Mouse (Mus musculus): ENCODE measurements around the gene Arih2. TPM values are rescaled to one million over a fixed set of nuclear protein-coding genes. Genes with fewer than 3 reads are reported as not detected.

Arih2 gene
- total and polyA plus RNA-seq, 3 experiments, result 25.9 to 45.5 (median 42.5) TPM

DNA sequence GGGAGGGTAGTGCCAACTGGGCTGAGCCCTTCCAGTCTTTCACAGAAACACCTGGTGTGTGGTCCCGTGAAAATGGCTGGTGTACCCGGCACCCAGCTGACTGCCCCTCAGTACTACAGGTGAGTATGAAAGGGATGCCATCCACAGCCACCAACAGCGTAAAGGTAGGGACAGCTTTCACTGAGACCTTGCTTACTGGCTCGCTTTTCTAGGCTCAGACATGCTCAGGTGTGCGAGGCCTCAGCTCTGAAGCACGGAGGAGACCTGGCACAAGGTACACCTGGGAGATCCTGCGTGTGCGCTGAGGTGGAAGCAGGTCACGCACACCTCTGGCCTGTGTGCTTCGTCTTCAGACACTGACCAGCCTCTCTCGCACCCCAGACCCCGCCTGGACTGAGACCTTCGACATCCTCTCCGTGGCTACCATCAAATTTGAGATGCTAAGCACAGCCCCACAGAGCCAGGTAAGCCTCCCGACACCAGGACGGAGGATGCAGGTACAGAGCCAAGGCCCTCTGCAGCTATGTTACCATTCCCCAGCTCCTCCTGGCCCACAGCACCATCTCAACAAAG is 77.7 kb downstream of the Arih2 start:
- DNase-seq, result peak in 1 of 2 experiments; percentile 2
- H3K27me3 ChIP-seq (ENCODE audit: control insufficient read depth, insufficient read depth, low read length), result no peaks in the 10 kb centered on the region
- no peaks in the 10 kb centered on the region; the same call in 1 of the 2 replicates for H3K79me2 ChIP-seq (replicated peaks; ENCODE audit: control insufficient read depth, insufficient read depth, low read length)
- H3K4me1 ChIP-seq (ENCODE audit: control insufficient read depth, insufficient read depth, low read length), result peaks cover 3% of the 10 kb centered on the region
- TF ChIP-seq POLR2A (IDR thresholded peaks at IDR 0.05; ENCODE audit: insufficient read depth, low read depth, low read length) (no peak), CTCF (IDR thresholded peaks at IDR 0.05) (no peak), EP300 (IDR thresholded peaks at IDR 0.05; ENCODE audit: insufficient read depth, low read depth, low read length) (no peak)
- no peak overlapping the region for H3K4me3 ChIP-seq
- no peak overlapping the region for H3K9ac ChIP-seq (ENCODE audit: low read depth, low read length)
- WGBS, result 95% methylated on average over 16 of the region's 16 CpGs
- no peak overlapping the region for H3K27ac ChIP-seq
- intact Hi-C loops (cut with DNase I), result no loop called here
- H3K36me3 ChIP-seq (ENCODE audit: control insufficient read depth, insufficient read depth, low read length), result no peaks in the 10 kb centered on the region

DNA sequence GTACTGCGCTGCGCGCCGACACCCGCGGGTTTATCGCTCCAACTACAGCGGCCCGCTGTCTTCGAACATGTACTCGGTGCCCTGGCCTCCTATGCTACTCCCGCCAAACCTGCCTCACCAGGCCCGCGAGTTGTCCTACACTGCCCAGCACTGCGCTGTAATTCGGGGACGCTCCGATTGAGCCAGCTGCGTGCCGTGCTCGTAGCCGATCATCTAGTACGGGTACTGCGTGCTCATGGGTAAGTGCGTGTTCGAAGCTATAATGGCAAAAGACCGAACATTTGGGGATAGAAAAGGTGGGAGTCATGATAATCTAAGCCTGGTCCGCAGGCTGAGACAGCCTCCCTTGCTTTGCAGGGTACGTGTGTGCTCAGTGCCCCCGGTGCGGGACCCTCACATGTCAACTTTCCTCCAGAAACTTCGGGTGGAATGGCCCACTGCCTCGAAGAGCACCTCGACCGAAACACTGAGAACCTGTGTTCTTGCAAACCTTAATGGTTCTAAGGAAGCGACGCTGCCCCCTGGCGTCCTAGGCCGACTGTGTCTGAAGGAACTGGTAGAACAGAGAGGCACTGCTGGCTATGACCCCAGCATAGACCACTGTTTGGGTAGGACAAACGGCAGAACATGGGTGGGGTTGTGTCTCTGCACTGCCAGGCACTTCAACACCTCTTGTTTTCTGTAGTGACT is 78.8 kb downstream of the Arih2 start:
- Histone ChIP-seq H3K27ac (peak overlapping the region; percentile 24; the same call in 1 of the 2 replicates), H3K27me3 (ENCODE audit: control insufficient read depth, insufficient read depth, low read length) (no peaks in the 10 kb centered on the region), H3K36me3 (ENCODE audit: control insufficient read depth, insufficient read depth, low read length) (no peaks in the 10 kb centered on the region), H3K4me1 (ENCODE audit: control insufficient read depth, insufficient read depth, low read length) (peaks cover 7% of the 10 kb centered on the region), H3K79me2 (replicated peaks; ENCODE audit: control insufficient read depth, insufficient read depth, low read length) (no peaks in the 10 kb centered on the region; the same call in 1 of the 2 replicates), H3K9ac (ENCODE audit: low read depth, low read length) (peak overlapping the region; percentile 55), H3K4me3 (peak overlapping the region; percentile 67)
- intact Hi-C loops (cut with DNase I), result no loop called here
- peak; percentile 78 to 80 for DNase-seq
- TF ChIP-seq POLR2A (IDR thresholded peaks at IDR 0.05; ENCODE audit: insufficient read depth, low read depth, low read length) (0 out of 2 replicates have a peak, but pooled peaks have one; percentile 39), EP300 (IDR thresholded peaks at IDR 0.05; ENCODE audit: insufficient read depth, low read depth, low read length) (0 out of 2 replicates have a peak, but pooled peaks have one; percentile 61), CTCF (IDR thresholded peaks at IDR 0.05) (peak; percentile 89)
- 2% methylated on average over 40 of the region's 40 CpGs for WGBS

DNA sequence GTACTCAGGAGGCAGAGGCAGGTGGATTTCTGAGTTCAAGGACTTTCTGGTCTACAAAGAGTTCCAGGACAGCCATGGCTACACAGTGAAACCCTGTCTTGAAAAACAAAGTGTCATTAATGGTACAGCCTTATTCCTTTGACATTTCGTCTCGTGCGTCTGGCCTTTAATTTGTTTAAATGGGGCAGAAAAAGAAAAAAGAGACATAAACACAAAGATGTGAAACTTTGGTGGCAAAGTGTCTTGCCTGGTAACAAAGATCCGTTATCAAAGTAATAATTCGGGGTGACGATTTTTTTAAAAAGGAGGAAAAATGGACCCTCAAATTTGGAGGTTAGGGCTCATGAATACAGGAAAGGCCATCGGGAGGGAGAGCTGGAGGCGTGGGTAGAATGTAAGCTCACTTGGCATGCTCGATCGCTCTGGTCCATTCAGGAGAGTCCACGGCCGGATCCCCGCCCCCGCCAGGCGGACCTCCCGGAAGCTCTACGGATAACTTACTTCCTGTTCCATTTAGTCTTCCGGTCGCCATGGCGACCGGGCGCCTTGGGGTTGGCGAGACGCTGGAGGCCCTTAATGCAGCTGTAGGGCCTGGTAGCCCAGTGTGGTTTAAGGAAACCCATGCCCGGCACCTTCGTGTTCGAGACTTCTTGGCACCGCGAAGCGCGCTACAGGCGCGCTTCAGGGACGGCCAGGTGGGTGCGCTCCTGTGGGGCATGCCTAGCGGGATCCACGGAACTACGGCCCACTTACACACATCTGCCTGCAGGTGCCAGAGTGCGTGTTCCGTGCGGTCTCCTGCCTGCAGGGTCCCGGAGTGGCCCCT is 79.6 kb downstream of the Arih2 start, which contains the start of gene Dalrd3:
TSS of gene Dalrd3 (plus strand) at position 506 of the 826 bp plus-strand sequence.
- H3K4me1 ChIP-seq (ENCODE audit: control insufficient read depth, insufficient read depth, low read length), result peaks cover 7% of the 10 kb centered on the region
- H3K27ac ChIP-seq, result peak within 1 kb of the TSS; percentile 41; the same call in 1 of the 2 replicates
- peak within 1 kb of the TSS; percentile 55 for H3K9ac ChIP-seq (ENCODE audit: low read depth, low read length)
- TF ChIP-seq POLR2A (IDR thresholded peaks at IDR 0.05; ENCODE audit: insufficient read depth, low read depth, low read length) (peak; percentile 56), EP300 (IDR thresholded peaks at IDR 0.05; ENCODE audit: insufficient read depth, low read depth, low read length) (0 out of 2 replicates have a peak, but pooled peaks have one; percentile 34), CTCF (IDR thresholded peaks at IDR 0.05) (no peak)
- H3K79me2 ChIP-seq (replicated peaks; ENCODE audit: control insufficient read depth, insufficient read depth, low read length), result no peaks in the 10 kb centered on the region; the same call in 1 of the 2 replicates
- peak within 1 kb of the TSS; percentile 67 for H3K4me3 ChIP-seq
- 5% methylated on average over 42 of the region's 42 CpGs for WGBS
- H3K36me3 ChIP-seq (ENCODE audit: control insufficient read depth, insufficient read depth, low read length), result no peaks in the 10 kb centered on the region
- H3K27me3 ChIP-seq (ENCODE audit: control insufficient read depth, insufficient read depth, low read length), result no peaks in the 10 kb centered on the region
- peak; percentile 84 to 92 for DNase-seq
- intact Hi-C loops (cut with DNase I), result no loop called here

DNA sequence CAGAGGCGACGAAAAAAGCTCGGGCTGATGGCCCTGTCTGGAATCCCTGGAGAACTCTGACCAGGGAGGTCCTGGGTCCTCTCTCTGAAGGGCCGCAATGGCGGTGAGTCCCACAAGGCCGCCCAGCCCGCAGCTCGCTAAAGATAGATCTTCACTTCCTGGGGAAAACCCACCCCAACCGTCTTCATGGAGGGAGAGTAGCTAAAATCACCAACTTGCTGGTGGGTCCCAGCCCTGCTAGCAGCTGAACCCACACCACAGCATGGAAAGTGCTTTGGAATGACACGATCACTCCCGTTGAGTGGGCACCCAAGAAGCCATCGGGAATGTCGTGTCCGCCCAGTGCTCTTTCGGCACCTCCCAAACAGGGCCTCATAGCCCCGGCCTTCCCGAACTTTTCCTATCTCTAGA is 80.7 kb downstream of the Arih2 start:
- Histone ChIP-seq H3K27ac (peak overlapping the region; percentile 95), H3K79me2 (replicated peaks; ENCODE audit: control insufficient read depth, insufficient read depth, low read length) (no peaks in the 10 kb centered on the region), H3K4me3 (peak overlapping the region; percentile 88), H3K27me3 (ENCODE audit: control insufficient read depth, insufficient read depth, low read length) (no peaks in the 10 kb centered on the region), H3K4me1 (ENCODE audit: control insufficient read depth, insufficient read depth, low read length) (peaks cover 7% of the 10 kb centered on the region), H3K9ac (ENCODE audit: low read depth, low read length) (no peak overlapping the region), H3K36me3 (ENCODE audit: control insufficient read depth, insufficient read depth, low read length) (no peaks in the 10 kb centered on the region)
- WGBS, result 55% methylated on average over 17 of the region's 17 CpGs
- no peak for DNase-seq
- no peak for TF ChIP-seq EP300 (IDR thresholded peaks at IDR 0.05; ENCODE audit: insufficient read depth, low read depth, low read length)
- no peak for TF ChIP-seq POLR2A (IDR thresholded peaks at IDR 0.05; ENCODE audit: insufficient read depth, low read depth, low read length)
- no peak for TF ChIP-seq CTCF (IDR thresholded peaks at IDR 0.05)
- intact Hi-C loops (cut with DNase I), result no loop called here

DNA sequence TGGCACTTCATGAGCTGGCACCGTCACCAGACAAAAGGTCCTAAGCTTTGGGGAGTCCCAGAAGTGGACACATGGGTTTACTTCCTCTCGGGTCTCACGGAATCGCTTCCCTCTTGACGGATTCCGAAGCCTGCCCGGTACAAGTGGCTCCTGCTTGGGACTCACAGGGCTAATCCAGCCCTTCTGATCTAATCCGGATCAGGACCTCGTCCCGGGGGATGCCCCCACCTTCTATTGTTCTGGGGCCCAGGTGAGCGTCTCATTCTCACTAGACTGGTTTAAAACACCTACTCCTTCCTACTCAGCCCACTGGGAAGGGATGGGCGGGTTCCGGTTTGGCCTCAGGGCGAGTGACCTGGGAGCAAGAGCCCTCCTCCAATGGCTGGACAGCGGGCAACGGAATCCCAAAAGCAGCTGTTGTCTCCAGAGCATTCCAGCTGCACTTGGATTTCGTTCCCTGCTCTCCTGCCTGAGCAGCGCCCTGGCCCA is 81.2 kb downstream of the Arih2 start:
- WGBS, result 3% methylated on average over 18 of the region's 18 CpGs
- TF ChIP-seq POLR2A (IDR thresholded peaks at IDR 0.05; ENCODE audit: insufficient read depth, low read depth, low read length) (no peak), CTCF (IDR thresholded peaks at IDR 0.05) (no peak), EP300 (IDR thresholded peaks at IDR 0.05; ENCODE audit: insufficient read depth, low read depth, low read length) (no peak)
- H3K9ac ChIP-seq (ENCODE audit: low read depth, low read length), result peak overlapping the region; percentile 69
- peak; percentile 57 to 59 for DNase-seq
- peaks cover 7% of the 10 kb centered on the region for H3K4me1 ChIP-seq (ENCODE audit: control insufficient read depth, insufficient read depth, low read length)
- no peaks in the 10 kb centered on the region for H3K79me2 ChIP-seq (replicated peaks; ENCODE audit: control insufficient read depth, insufficient read depth, low read length)
- H3K36me3 ChIP-seq (ENCODE audit: control insufficient read depth, insufficient read depth, low read length), result no peaks in the 10 kb centered on the region
- intact Hi-C loops (cut with DNase I), result loop anchor here (2.0 kb wide), 1 partner anchor 51 kb away; the partner anchor contains the start of gene Qrich1
- H3K27me3 ChIP-seq (ENCODE audit: control insufficient read depth, insufficient read depth, low read length), result no peaks in the 10 kb centered on the region
- peak overlapping the region; percentile 88 for H3K4me3 ChIP-seq
- H3K27ac ChIP-seq, result peak overlapping the region; percentile 95

All from heart, adult 2 months (tissue).